32 mouse cellular contexts compared by ENCODE assay signal in genomic region chr12:111716505-111716904, GRCm38 (mm10).
"Had no signal": no experiment of that assay in that cellular context is flagged by ENCODE, and none has a peak within 500 bp of the region (broad histone marks: within the 10 kb centered on the region; RNA-seq: fewer than 3 reads in every experiment).

No protein-coding gene starts in this region.

- H3K9ac ChIP-seq: limb, embryonic 12.5 days; limb, embryonic 13.5 days; limb, embryonic 15.5 days; liver, embryonic 12.5 days; liver, embryonic 13.5 days; liver, embryonic 14.5 days; liver, embryonic 15.5 days; liver, postnatal 0 days; lung, embryonic 14.5 days; lung, embryonic 15.5 days; midbrain, embryonic 12.5 days; midbrain, embryonic 13.5 days; midbrain, embryonic 15.5 days; neural tube, embryonic 12.5 days; neural tube, embryonic 13.5 days had no signal

- H3K36me3 ChIP-seq: liver, embryonic 15.5 days; midbrain, embryonic 15.5 days had no signal

- ATAC-seq: liver, embryonic 12.5 days; liver, postnatal 0 days; lung, postnatal 0 days; midbrain, embryonic 13.5 days; midbrain, embryonic 15.5 days; midbrain, embryonic 16.5 days had no signal

- DNase-seq: left cerebral cortex, postnatal 4 days; liver; liver, embryonic 13.5 days; liver, postnatal 0 days; lung, adult 18-20 months; lung, adult 2 months; lung, embryonic 14.5 days; lung, postnatal 10 days; lung, postnatal 14 days; lung, postnatal 36 days; lung, postnatal 4 days had no signal

- H3K9me3 ChIP-seq: limb, embryonic 10.5 days; limb, embryonic 12.5 days; limb, embryonic 13.5 days; limb, embryonic 15.5 days; liver, embryonic 12.5 days; liver, embryonic 15.5 days; lung, embryonic 15.5 days; megakaryocyte, embryonic 14.5 days; midbrain, embryonic 10.5 days; midbrain, embryonic 13.5 days; midbrain, embryonic 15.5 days; neural tube, embryonic 12.5 days; neural tube, embryonic 13.5 days had no signal

- H3K27ac ChIP-seq: limb, embryonic 10.5 days; limb, embryonic 12.5 days; limb, embryonic 13.5 days; limb, embryonic 15.5 days; liver, embryonic 14.5 days; liver, embryonic 15.5 days; lung, embryonic 15.5 days; macrophage; midbrain, embryonic 10.5 days; midbrain, embryonic 12.5 days; midbrain, embryonic 13.5 days; midbrain, embryonic 15.5 days; neural tube, embryonic 12.5 days; neural tube, embryonic 13.5 days had no signal

- H3K4me2 ChIP-seq: limb, embryonic 12.5 days; limb, embryonic 13.5 days; limb, embryonic 15.5 days; liver, embryonic 11.5 days; liver, embryonic 12.5 days; liver, embryonic 13.5 days; liver, embryonic 15.5 days; lung, embryonic 14.5 days; lung, embryonic 15.5 days; midbrain, embryonic 11.5 days; midbrain, embryonic 12.5 days; midbrain, embryonic 13.5 days; midbrain, embryonic 15.5 days; neural tube, embryonic 12.5 days; neural tube, embryonic 13.5 days had no signal

- H3K4me3 ChIP-seq: limb, embryonic 10.5 days; limb, embryonic 12.5 days; limb, embryonic 13.5 days; limb, embryonic 15.5 days; liver, embryonic 12.5 days; liver, embryonic 13.5 days; liver, embryonic 15.5 days; lung, embryonic 15.5 days; megakaryocyte, embryonic 14.5 days; midbrain, embryonic 10.5 days; midbrain, embryonic 12.5 days; midbrain, embryonic 13.5 days; midbrain, embryonic 15.5 days; myocyte; neural tube, embryonic 12.5 days; neural tube, embryonic 13.5 days had no signal

- H3K27me3 ChIP-seq: limb, embryonic 12.5 days; limb, embryonic 13.5 days; limb, embryonic 15.5 days; liver, embryonic 12.5 days; liver, embryonic 13.5 days; liver, embryonic 15.5 days; lung, embryonic 15.5 days; megakaryocyte, embryonic 14.5 days; midbrain, embryonic 12.5 days; midbrain, embryonic 13.5 days; midbrain, embryonic 15.5 days; neural tube, embryonic 12.5 days; neural tube, embryonic 13.5 days had no signal
